Mouse (Mus musculus): ENCODE results near the gene Rufy1. TPM values are rescaled to one million over a fixed set of nuclear protein-coding genes. Genes with fewer than 3 reads are reported as not detected.

Gene Rufy1
- polyA plus RNA-seq, 1 experiment from 2014 or later: 22.7 TPM

- Histone ChIP-seq H3K27me3 (no peaks in the 10 kb centered on the region), H3K27ac (0 out of 2 replicates have a peak overlapping the region, but pooled peaks have one; percentile 18)
- 79% methylated on average over 3 of the region's 3 CpGs for WGBS
Observed at GRCm38 (mm10) chr11:50389011-50389410, 41.9 kb downstream of the Rufy1 start.

GRCm38 (mm10) chr11:50388217-50388929, 42.6 kb downstream of the Rufy1 start:
- no peak overlapping the region for H3K9ac ChIP-seq
- peaks cover 82% of the 10 kb centered on the region for H3K36me3 ChIP-seq
- H3K4me1 ChIP-seq (replicated peaks): no peaks in the 10 kb centered on the region
- H3K4me3 ChIP-seq: no peak overlapping the region
- ATAC-seq (ENCODE audit: low FRiP score): 0 out of 2 replicates have a peak, but pooled peaks have one; percentile 16
- no peak overlapping the region for H3K27ac ChIP-seq
- H3K9me3 ChIP-seq: no peaks in the 10 kb centered on the region
- 94% methylated on average over 3 of the region's 3 CpGs for WGBS
- no peaks in the 10 kb centered on the region for H3K27me3 ChIP-seq
- H3K4me2 ChIP-seq: no peak overlapping the region

More at GRCm38 (mm10) chr11:50389011-50389410, 41.9 kb downstream of the Rufy1 start:
- no peak for ATAC-seq (ENCODE audit: low FRiP score)
- no peak overlapping the region for H3K4me3 ChIP-seq
- no peak overlapping the region for H3K9ac ChIP-seq
- H3K36me3 ChIP-seq: peaks cover 86% of the 10 kb centered on the region
- H3K4me2 ChIP-seq: no peak overlapping the region
- H3K9me3 ChIP-seq: no peaks in the 10 kb centered on the region
- no peaks in the 10 kb centered on the region for H3K4me1 ChIP-seq (replicated peaks)

- Histone ChIP-seq H3K27me3 (no peaks in the 10 kb centered on the region), H3K4me3 (no peak overlapping the region), H3K4me2 (no peak overlapping the region), H3K4me1 (replicated peaks) (no peaks in the 10 kb centered on the region), H3K36me3 (peaks cover 82% of the 10 kb centered on the region), H3K9ac (no peak overlapping the region), H3K27ac (no peak overlapping the region), H3K9me3 (no peaks in the 10 kb centered on the region)
- ATAC-seq (ENCODE audit: low FRiP score): 0 out of 2 replicates have a peak, but pooled peaks have one; percentile 5
- WGBS: 97% methylated on average over 4 of the region's 4 CpGs
Observed at GRCm38 (mm10) chr11:50387697-50388096, 43.2 kb downstream of the Rufy1 start.

GRCm38 (mm10) chr11:50387167-50387679, 43.7 kb downstream of the Rufy1 start:
- no peaks in the 10 kb centered on the region; the same call in 1 of the 2 replicates for H3K4me1 ChIP-seq (replicated peaks)
- 80% methylated on average over 3 of the region's 3 CpGs for WGBS

GRCm38 (mm10) chr11:50381311-50381710, 49.6 kb downstream of the Rufy1 start:
- WGBS: 27% methylated on average over 4 of the region's 4 CpGs
- no peak for ATAC-seq (ENCODE audit: low FRiP score)
- Histone ChIP-seq H3K4me1 (replicated peaks) (peaks cover 23% of the 10 kb centered on the region), H3K4me2 (peak overlapping the region; percentile 57), H3K9ac (no peak overlapping the region), H3K4me3 (peak overlapping the region; percentile 34), H3K9me3 (no peaks in the 10 kb centered on the region), H3K27me3 (no peaks in the 10 kb centered on the region), H3K36me3 (peaks cover 40% of the 10 kb centered on the region), H3K27ac (no peak overlapping the region)

More at GRCm38 (mm10) chr11:50387167-50387679, 43.7 kb downstream of the Rufy1 start:
- no peak overlapping the region for H3K4me2 ChIP-seq
- no peak for ATAC-seq (ENCODE audit: low FRiP score)
- H3K36me3 ChIP-seq: peaks cover 81% of the 10 kb centered on the region
- H3K27me3 ChIP-seq: no peaks in the 10 kb centered on the region
- H3K9me3 ChIP-seq: no peaks in the 10 kb centered on the region
- no peak overlapping the region for H3K9ac ChIP-seq
- no peak overlapping the region for H3K27ac ChIP-seq
- H3K4me3 ChIP-seq: no peak overlapping the region

- H3K36me3 ChIP-seq: peaks cover 27% of the 10 kb centered on the region
- peaks cover 26% of the 10 kb centered on the region for H3K4me1 ChIP-seq (replicated peaks)
- peak overlapping the region; percentile 99 for H3K9ac ChIP-seq
- no peaks in the 10 kb centered on the region for H3K9me3 ChIP-seq
- H3K4me3 ChIP-seq: peak overlapping the region; percentile 97
- no peak for ATAC-seq (ENCODE audit: low FRiP score)
- H3K4me2 ChIP-seq: peak overlapping the region; percentile 81
- 67% methylated on average over 12 of the region's 12 CpGs for WGBS
- H3K27me3 ChIP-seq: no peaks in the 10 kb centered on the region
- no peak overlapping the region for H3K27ac ChIP-seq
Observed at GRCm38 (mm10) chr11:50379023-50379752, 51.7 kb downstream of the Rufy1 start.

- Histone ChIP-seq H3K4me3 (peak overlapping the region; percentile 97), H3K27ac (peak overlapping the region; percentile 100), H3K4me1 (replicated peaks) (peaks cover 26% of the 10 kb centered on the region), H3K4me2 (peak overlapping the region; percentile 81), H3K9ac (peak overlapping the region; percentile 99), H3K27me3 (no peaks in the 10 kb centered on the region), H3K9me3 (no peaks in the 10 kb centered on the region), H3K36me3 (peaks cover 22% of the 10 kb centered on the region)
- ATAC-seq (ENCODE audit: low FRiP score): peak; percentile 83
- under 1% methylated on average over 61 of the region's 71 CpGs for WGBS
Observed at GRCm38 (mm10) chr11:50377892-50378684, 52.8 kb downstream of the Rufy1 start.

- WGBS: under 1% methylated on average over 76 of the region's 76 CpGs
- H3K4me2 ChIP-seq: peak within 1 kb of the TSS; percentile 83
- no peaks in the 10 kb centered on the region for H3K9me3 ChIP-seq
- H3K4me3 ChIP-seq: peak within 1 kb of the TSS; percentile 97
- H3K4me1 ChIP-seq (replicated peaks): peaks cover 26% of the 10 kb centered on the region
- H3K36me3 ChIP-seq: peaks cover 14% of the 10 kb centered on the region
- peak; percentile 94 for ATAC-seq (ENCODE audit: low FRiP score)
- H3K27me3 ChIP-seq: no peaks in the 10 kb centered on the region
- H3K27ac ChIP-seq: peak within 1 kb of the TSS; percentile 100
- peak within 1 kb of the TSS; percentile 99 for H3K9ac ChIP-seq
Observed at GRCm38 (mm10) chr11:50376911-50377891, 53.7 kb downstream of the Rufy1 start, which contains the start of gene Hnrnph1. Gene Hnrnph1 (plus strand): TSS chr11:50376990.

- Histone ChIP-seq H3K9me3 (no peaks in the 10 kb centered on the region), H3K9ac (peak overlapping the region; percentile 88), H3K27ac (peak overlapping the region; percentile 99), H3K4me2 (peak overlapping the region; percentile 83), H3K4me1 (replicated peaks) (peaks cover 29% of the 10 kb centered on the region), H3K27me3 (no peaks in the 10 kb centered on the region), H3K36me3 (peaks cover 10% of the 10 kb centered on the region), H3K4me3 (peak overlapping the region; percentile 97)
- WGBS: 28% methylated on average over 10 of the region's 10 CpGs
- no peak for ATAC-seq (ENCODE audit: low FRiP score)
Observed at GRCm38 (mm10) chr11:50376156-50376790, 54.7 kb downstream of the Rufy1 start.

GRCm38 (mm10) chr11:50375421-50375820, 55.5 kb downstream of the Rufy1 start:
- no peak overlapping the region for H3K9ac ChIP-seq
- peaks cover 35% of the 10 kb centered on the region for H3K4me1 ChIP-seq (replicated peaks)
- H3K9me3 ChIP-seq: no peaks in the 10 kb centered on the region
- peaks cover 9% of the 10 kb centered on the region for H3K36me3 ChIP-seq
- no peak overlapping the region for H3K4me2 ChIP-seq
- H3K27me3 ChIP-seq: no peaks in the 10 kb centered on the region
- H3K4me3 ChIP-seq: no peak overlapping the region
- WGBS: 81% methylated on average over 5 of the region's 5 CpGs
- ATAC-seq (ENCODE audit: low FRiP score): no peak
- H3K27ac ChIP-seq: no peak overlapping the region
